Mouse (Mus musculus) cortical plate, adult 2 months (tissue): ENCODE results near the gene Gm44790.

ENCODE experiments used
- CTCF ChIP-seq: fragments of 200-500 bp; IDR thresholded peaks from 2 replicates; pipeline ENCODE4 v1.5.1; 2011; ENCODE audit warnings: mild to moderate bottlenecking, control low read depth, low read length; ENCODE audit not compliant: insufficient read depth; ENCODE audit errors: extremely low read depth
- POLR2A ChIP-seq: fragments of 200-500 bp; IDR thresholded peaks from 2 replicates; pipeline ENCODE4 v1.6.1; 2011; ENCODE audit warnings: mild to moderate bottlenecking, low read length, control low read depth; ENCODE audit not compliant: insufficient read depth; ENCODE audit errors: extremely low read depth

- TF ChIP-seq POLR2A: no peak
- TF ChIP-seq CTCF: no peak
Observed at GRCm38 (mm10) chr6:86471760-86472099, 45.3 kb downstream of the Gm44790 start.
